Mouse (Mus musculus) forebrain, embryonic 15.5 days (tissue): Measurements from ENCODE around the gene Flot1. TPM values are rescaled to one million over a fixed set of nuclear protein-coding genes. Genes with fewer than 3 reads are reported as not detected.
"Not testable (repeated sequence)": the region's sequence is repeated elsewhere in the genome, so short reads cannot be mapped to it uniquely, and the experiment has no call there.

Experiments used
- ATAC-seq: fragments of 200-750 bp; cut with Nextera tagmentation; replicated peaks from 2 replicates; pipeline ENCODE4 v1.8.0; 2017; ENCODE audit warnings: mild to moderate bottlenecking, moderate TSS enrichment, moderate library complexity
- H3K27ac ChIP-seq: fragments of 300-500 bp; sonication (generic); replicated peaks from 2 replicates; pipeline ENCODE4 v1.5.1; 2015; ENCODE audit warnings: mild to moderate bottlenecking, inconsistent platforms
- H3K27me3 ChIP-seq: fragments of 300-500 bp; sonication (generic); 2 replicates; pipeline ENCODE4 v1.6.1; 2015; ENCODE audit warnings: inconsistent platforms
- H3K36me3 ChIP-seq: fragments of 300-500 bp; sonication (generic); 2 replicates; pipeline ENCODE4 v1.6.1; 2015; ENCODE audit warnings: mild to moderate bottlenecking, inconsistent platforms
- H3K4me1 ChIP-seq: fragments of 300-500 bp; sonication (generic); 2 replicates; pipeline ENCODE4 v1.6.1; 2015; ENCODE audit warnings: inconsistent platforms
- H3K4me2 ChIP-seq: fragments of 300-500 bp; sonication (generic); replicated peaks from 2 replicates; pipeline ENCODE4 v1.6.1; 2015; ENCODE audit warnings: mild to moderate bottlenecking, inconsistent platforms
- H3K4me3 ChIP-seq: fragments of 300-500 bp; sonication (generic); 2 replicates; pipeline ENCODE4 v1.5.1; 2015; ENCODE audit warnings: mild to moderate bottlenecking, inconsistent platforms
- H3K9ac ChIP-seq: fragments of 300-500 bp; sonication (generic); replicated peaks from 2 replicates; pipeline ENCODE4 v1.6.1; 2015; ENCODE audit warnings: mild to moderate bottlenecking, inconsistent platforms
- H3K9me3 ChIP-seq: fragments of 300-500 bp; sonication (generic); 2 replicates; pipeline ENCODE4 v1.6.1; 2016; ENCODE audit warnings: inconsistent platforms
- WGBS: fragments of 180-500 bp; shearing (Covaris S2); methylation state at CpG from one replicate; pipeline ENCODE4 v1.1.7; 2015; ENCODE audit warnings: mixed read lengths; 5-methylcytosine and 5-hydroxymethylcytosine counted together
- polyA plus RNA-seq: library from polyadenylated mRNA; unstranded; fragments of >200 nt; fragmentation: Nextera tagmentation; extraction: Ambion mirVana; gene quantifications from 2 replicates; pipeline ENCODE4 v1.2.1, GENCODE M21; 2015

Flot1 gene
- polyA plus RNA-seq, 1 experiment from 2014 or later: 75.1 TPM

DNA sequence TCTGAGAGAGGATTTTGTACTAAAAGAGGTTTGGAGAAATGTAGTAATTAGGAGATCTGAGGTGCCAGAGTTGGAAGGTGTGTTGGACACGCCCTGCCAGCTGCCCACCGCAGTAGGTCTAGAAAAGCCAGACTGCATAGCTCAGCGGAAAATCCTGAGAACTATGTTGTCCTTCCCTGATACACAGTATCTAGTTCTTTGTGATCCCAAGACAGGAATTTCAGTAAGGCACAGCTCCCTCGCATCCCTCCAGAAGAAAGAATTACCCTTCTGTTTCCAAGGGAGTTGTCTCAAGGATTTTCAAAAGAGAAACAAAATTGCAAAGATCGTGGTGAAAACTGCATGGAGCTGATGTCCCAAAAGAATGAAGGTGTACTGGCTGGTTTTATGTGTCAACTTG, 15.5 kb downstream of the Flot1 start:
- H3K9ac ChIP-seq: peak overlapping the region; percentile 95
- peak overlapping the region; percentile 66 for H3K4me2 ChIP-seq
- H3K4me1 ChIP-seq: peaks cover 55% of the 10 kb centered on the region
- no peaks in the 10 kb centered on the region for H3K27me3 ChIP-seq
- WGBS: 3% methylated on average over 5 of the region's 5 CpGs
- H3K4me3 ChIP-seq: peak overlapping the region; percentile 81
- H3K36me3 ChIP-seq: peaks cover 25% of the 10 kb centered on the region
- ATAC-seq: 0 out of 2 replicates have a peak, but pooled peaks have one; percentile 14
- peak overlapping the region; percentile 97 for H3K27ac ChIP-seq
- H3K9me3 ChIP-seq: no peaks in the 10 kb centered on the region

DNA sequence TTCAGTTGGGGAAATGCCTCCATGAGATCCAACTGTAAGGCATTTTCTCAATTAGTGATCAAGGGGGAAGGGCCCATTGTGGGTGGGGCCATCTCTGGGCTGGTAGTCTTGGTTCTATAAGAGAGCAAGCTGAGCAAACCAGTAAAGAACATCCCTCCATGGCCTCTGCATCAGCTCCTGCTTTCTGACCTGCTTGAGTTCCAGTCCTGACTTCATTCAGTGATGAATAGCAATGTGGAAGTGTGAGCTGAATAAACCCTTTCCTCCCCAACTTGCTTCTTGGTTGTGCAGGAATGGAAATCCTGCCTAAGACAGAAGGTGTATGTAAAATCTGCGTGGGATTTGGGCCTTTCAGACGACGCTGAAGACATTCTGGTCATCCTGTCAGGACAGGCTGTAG, 16.0 kb downstream of the Flot1 start:
- 55% methylated on average over 3 of the region's 3 CpGs for WGBS
- H3K27me3 ChIP-seq, H3K9me3 ChIP-seq, ATAC-seq: not testable (repeated sequence)
- peaks cover 22% of the 10 kb centered on the region for H3K36me3 ChIP-seq
- peak overlapping the region; percentile 66 for H3K4me2 ChIP-seq
- peak overlapping the region; percentile 81 for H3K4me3 ChIP-seq
- H3K9ac ChIP-seq: peak overlapping the region; percentile 95
- H3K4me1 ChIP-seq: peaks cover 50% of the 10 kb centered on the region
- H3K27ac ChIP-seq: peak overlapping the region; percentile 97

DNA sequence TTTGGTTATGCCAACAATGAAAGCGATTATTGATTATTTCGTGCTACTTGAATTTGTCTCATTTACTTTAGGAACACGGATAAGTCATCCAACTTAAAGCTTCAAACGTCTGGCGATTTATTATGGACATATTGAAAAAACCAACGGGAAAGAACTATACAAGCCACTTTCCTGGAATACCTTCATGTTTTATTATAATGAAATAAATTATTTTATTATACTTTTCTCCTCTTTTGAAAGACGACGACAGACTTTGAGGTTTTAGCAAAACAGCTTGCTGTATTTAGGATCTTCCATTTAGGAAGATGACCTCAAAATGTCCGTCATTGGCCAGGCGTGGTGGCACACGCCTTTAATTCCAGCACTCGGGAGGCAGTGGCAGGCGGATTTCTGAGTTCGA, 17.5 kb downstream of the Flot1 start:
- peak overlapping the region; percentile 76 for H3K4me3 ChIP-seq
- H3K36me3 ChIP-seq: peaks cover 16% of the 10 kb centered on the region
- no peak overlapping the region for H3K9ac ChIP-seq
- peak overlapping the region; percentile 64 for H3K4me2 ChIP-seq
- no peaks in the 10 kb centered on the region for H3K9me3 ChIP-seq
- WGBS: 55% methylated on average over 14 of the region's 14 CpGs
- peak overlapping the region; percentile 86 for H3K27ac ChIP-seq
- H3K27me3 ChIP-seq: no peaks in the 10 kb centered on the region
- peaks cover 35% of the 10 kb centered on the region for H3K4me1 ChIP-seq
- ATAC-seq: no peak

DNA sequence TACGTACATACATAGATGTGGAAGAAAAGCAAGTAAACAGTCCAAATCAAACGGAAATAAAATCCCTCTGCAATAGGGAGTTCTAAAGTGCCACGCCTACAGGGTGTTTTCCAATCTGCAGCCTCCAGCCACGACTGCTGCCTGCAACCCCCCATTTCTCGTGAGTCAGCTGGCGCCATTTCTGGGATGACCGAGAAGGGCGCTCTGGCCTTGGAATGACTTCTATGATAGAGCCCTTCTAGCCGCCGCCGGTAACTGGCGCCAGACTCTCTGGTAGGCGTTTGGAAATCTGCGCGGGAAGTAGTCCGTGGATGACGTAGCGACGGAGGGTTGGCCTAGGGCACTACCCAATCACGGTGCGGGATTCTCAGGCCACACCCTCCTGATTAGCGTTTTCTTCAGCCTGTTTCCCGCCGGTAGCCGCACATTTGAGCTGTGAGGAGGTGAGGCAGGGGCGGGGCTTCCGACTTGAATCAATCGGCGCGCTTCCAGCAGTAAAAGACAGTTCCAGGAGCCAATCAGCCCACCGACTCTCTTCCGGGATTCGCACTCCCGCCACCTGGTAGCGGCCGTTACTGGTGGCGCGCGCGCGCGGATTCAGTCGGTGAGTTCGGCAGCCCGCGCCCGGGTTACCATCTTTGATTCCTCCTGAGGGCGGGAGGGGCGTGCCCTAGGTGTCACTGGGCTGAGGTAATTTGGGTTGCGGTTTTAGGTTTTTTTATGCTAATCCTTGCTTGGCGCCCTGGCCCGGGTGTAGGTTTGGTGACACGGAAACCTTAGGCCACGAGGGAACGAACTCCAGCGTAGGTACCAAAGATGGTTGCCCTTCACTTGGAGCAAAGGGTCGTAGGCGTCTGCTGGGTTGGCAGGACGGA, 18.3 kb downstream of the Flot1 start, which contains the start of gene Mdc1:
Gene Mdc1, plus strand, starts transcription at position 440 of the 875 bp plus-strand sequence.
- H3K27ac ChIP-seq: peak within 1 kb of the TSS; percentile 86
- H3K9ac ChIP-seq: peak within 1 kb of the TSS; percentile 67
- peak within 1 kb of the TSS; percentile 64 for H3K4me2 ChIP-seq
- no peaks in the 10 kb centered on the region for H3K27me3 ChIP-seq
- no peaks in the 10 kb centered on the region for H3K9me3 ChIP-seq
- peaks cover 27% of the 10 kb centered on the region for H3K4me1 ChIP-seq
- H3K4me3 ChIP-seq: peak within 1 kb of the TSS; percentile 76
- WGBS: under 1% methylated on average over 59 of the region's 59 CpGs
- peak; percentile 90 for ATAC-seq
- peaks cover 17% of the 10 kb centered on the region for H3K36me3 ChIP-seq

DNA sequence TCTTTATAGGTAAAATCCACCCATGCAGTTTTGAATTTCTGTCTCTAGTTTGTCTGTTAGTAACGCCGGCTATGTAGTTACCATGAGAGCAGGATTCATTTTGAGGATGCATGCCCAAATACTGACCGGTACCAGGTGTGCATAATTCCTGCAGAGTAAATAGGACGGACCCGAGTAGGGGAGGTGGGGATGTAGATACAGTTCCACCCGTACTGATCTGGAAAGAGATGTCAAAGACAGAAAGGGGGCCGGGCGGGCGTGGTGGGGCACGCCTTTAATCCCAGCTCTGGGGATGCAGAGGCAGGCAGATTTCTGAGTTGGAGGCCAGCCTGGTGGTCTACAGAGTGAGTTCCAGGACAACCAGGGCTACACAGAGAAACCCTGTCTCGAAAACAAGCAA, 19.0 kb downstream of the Flot1 start:
- 16% methylated on average over 11 of the region's 11 CpGs for WGBS
- no peak for ATAC-seq

DNA sequence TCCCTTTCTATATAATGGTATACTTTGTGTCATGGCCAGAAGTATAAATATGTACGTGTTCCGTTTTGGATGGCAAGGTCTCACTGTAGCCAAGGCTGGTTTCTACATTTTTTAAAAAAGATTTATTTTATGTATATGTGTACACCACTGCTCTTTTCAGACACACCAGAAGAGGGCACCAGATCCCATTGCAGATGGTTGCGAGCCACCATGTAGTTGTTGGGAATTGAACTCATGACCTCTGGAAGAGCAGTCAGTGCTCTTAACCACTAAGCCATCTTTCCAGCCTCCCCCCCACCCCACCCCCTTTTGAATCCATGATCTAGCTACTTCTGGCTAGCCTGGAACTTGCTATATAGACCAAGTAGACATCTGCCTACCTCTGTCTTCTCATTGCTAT, 20.5 kb downstream of the Flot1 start:
- no peak for ATAC-seq
- WGBS: 95% methylated on average over 3 of the region's 3 CpGs
- Histone ChIP-seq H3K36me3 (peaks cover 38% of the 10 kb centered on the region), H3K27ac (no peak overlapping the region), H3K9ac (no peak overlapping the region), H3K9me3 (no peaks in the 10 kb centered on the region), H3K4me3 (no peak overlapping the region), H3K4me2 (no peak overlapping the region), H3K27me3 (no peaks in the 10 kb centered on the region), H3K4me1 (peaks cover 26% of the 10 kb centered on the region)

More for the DNA sequence above, 19.0 kb downstream of the Flot1 start:
- Histone ChIP-seq H3K4me3 (peak overlapping the region; percentile 76), H3K27ac (peak overlapping the region; percentile 86), H3K4me1 (peaks cover 26% of the 10 kb centered on the region), H3K4me2 (peak overlapping the region; percentile 64), H3K9ac (peak overlapping the region; percentile 67), H3K27me3 (no peaks in the 10 kb centered on the region), H3K9me3 (no peaks in the 10 kb centered on the region), H3K36me3 (peaks cover 23% of the 10 kb centered on the region)

DNA sequence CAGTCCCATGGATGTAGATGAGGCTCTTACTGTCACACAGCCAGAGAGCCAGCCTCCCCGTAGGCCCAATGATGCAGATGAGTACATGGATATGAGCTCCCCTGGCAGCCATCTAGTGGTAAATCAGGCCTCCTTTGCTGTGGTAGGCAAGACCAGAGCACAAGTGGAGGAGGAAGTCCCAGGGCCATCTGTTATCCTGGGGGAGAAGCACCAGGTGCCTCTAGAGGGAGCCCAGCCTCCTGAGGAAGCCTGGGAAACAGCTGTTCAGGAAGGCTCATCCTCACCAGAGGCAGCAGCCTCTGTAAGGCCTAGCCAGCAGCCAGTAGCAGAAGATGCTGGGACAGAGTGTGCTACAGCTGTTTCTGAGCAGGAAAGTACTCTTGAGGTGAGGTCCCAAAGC, 25.1 kb downstream of the Flot1 start:
- ATAC-seq: no peak
- no peaks in the 10 kb centered on the region for H3K27me3 ChIP-seq
- 54% methylated on average over 1 of the region's 1 CpGs for WGBS

DNA sequence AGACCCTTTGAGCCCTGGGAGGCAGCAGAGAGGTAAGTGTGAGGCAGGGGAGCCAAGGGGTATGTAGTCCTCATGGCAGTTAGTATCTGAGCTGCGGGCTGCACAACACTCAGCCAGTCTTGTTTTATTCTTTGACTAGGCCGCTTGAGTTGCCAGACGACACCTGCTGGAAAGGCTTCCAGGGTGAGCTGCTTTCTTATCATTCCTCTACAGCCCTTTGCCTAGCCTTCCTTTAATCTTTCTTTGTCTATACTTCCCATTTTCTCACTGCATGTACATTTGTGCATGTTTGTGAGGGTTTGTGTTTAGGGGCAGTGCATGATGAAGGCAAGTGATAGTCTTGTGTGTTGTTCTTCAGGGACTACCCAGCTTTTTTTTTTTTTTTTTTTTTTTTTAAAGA, 27.9 kb downstream of the Flot1 start:
- H3K9me3 ChIP-seq: no peaks in the 10 kb centered on the region
- no peak overlapping the region for H3K9ac ChIP-seq
- H3K36me3 ChIP-seq: peaks cover 79% of the 10 kb centered on the region
- no peak overlapping the region for H3K4me2 ChIP-seq
- ATAC-seq: no peak
- H3K27ac ChIP-seq: no peak overlapping the region
- no peaks in the 10 kb centered on the region for H3K4me1 ChIP-seq
- WGBS: 97% methylated on average over 3 of the region's 3 CpGs
- no peak overlapping the region for H3K4me3 ChIP-seq
- no peaks in the 10 kb centered on the region for H3K27me3 ChIP-seq

More for the DNA sequence above, 25.1 kb downstream of the Flot1 start:
- H3K27ac ChIP-seq: no peak overlapping the region
- H3K9me3 ChIP-seq: no peaks in the 10 kb centered on the region
- H3K4me3 ChIP-seq: no peak overlapping the region
- peaks cover 79% of the 10 kb centered on the region for H3K36me3 ChIP-seq
- no peak overlapping the region for H3K4me2 ChIP-seq
- no peaks in the 10 kb centered on the region for H3K4me1 ChIP-seq
- H3K9ac ChIP-seq: no peak overlapping the region

DNA sequence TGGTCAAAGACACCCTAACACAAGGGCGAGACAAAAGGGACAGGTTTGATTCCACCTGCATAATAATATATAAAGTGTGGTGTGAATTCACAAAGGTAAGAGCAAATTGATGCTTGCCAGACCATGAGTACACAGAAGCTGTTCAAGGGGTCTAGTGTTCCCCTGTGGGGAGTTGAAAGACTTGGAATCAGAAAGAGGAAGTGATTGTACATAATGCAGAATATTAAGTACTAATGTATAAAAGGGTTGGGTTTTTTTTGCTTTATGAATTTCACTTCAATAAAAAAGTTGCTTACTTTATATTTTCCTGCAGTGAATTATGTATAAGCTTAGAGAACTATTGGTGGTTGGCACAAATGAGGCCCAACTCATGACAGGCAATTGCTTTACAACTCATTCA, 36.3 kb downstream of the Flot1 start:
- Histone ChIP-seq H3K4me2 (no peak overlapping the region), H3K27ac (no peak overlapping the region), H3K36me3 (peaks cover 18% of the 10 kb centered on the region), H3K9ac (no peak overlapping the region), H3K4me1 (peaks cover 19% of the 10 kb centered on the region), H3K9me3 (no peaks in the 10 kb centered on the region), H3K4me3 (no peak overlapping the region), H3K27me3 (no peaks in the 10 kb centered on the region)
- 94% methylated on average over 1 of the region's 1 CpGs for WGBS
- ATAC-seq: no peak

DNA sequence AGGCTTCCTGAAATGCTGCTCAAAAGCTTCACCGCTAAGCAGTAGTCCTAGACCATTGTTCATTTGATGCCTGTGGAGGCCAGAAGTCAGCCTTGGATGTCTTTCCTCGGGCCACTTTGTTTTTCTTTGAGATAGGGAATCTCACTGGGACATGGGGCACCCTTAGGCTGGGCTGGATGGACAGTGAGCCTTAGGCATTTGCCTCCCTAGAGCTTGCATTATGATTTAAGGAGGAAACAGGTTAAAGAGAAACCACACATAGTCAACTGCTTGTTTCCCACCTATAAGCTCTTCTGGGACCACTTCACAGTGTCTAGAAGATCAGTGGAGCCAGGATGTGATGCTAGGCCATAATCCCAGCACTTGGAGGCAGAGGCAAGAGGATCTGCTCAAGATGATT, 36.8 kb downstream of the Flot1 start:
- ATAC-seq: no peak
- no peak overlapping the region for H3K9ac ChIP-seq
- peaks cover 15% of the 10 kb centered on the region for H3K36me3 ChIP-seq
- 74% methylated on average over 2 of the region's 2 CpGs for WGBS
- H3K27me3 ChIP-seq: no peaks in the 10 kb centered on the region
- no peaks in the 10 kb centered on the region for H3K9me3 ChIP-seq
- no peak overlapping the region for H3K4me2 ChIP-seq
- no peak overlapping the region for H3K27ac ChIP-seq
- no peak overlapping the region for H3K4me3 ChIP-seq
- H3K4me1 ChIP-seq: peaks cover 23% of the 10 kb centered on the region

DNA sequence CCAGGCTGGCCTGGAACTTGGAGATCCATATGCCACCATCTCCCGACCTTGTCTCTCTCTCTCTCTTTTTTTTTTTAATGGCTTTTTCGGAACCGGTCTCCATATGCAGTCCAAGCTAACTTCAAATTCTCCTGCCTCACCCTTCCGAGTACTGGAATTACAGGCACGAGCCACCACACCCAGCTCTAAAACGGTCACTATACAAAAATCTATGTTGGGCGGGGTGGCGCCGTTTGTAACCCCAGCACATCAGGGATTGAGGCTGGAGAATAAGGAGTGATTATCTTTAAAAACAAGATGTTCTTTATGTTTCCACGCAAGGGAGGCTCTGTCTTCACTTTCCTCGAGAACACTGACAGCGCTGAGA, 37.8 kb downstream of the Flot1 start:
- WGBS: 3% methylated on average over 12 of the region's 12 CpGs

DNA sequence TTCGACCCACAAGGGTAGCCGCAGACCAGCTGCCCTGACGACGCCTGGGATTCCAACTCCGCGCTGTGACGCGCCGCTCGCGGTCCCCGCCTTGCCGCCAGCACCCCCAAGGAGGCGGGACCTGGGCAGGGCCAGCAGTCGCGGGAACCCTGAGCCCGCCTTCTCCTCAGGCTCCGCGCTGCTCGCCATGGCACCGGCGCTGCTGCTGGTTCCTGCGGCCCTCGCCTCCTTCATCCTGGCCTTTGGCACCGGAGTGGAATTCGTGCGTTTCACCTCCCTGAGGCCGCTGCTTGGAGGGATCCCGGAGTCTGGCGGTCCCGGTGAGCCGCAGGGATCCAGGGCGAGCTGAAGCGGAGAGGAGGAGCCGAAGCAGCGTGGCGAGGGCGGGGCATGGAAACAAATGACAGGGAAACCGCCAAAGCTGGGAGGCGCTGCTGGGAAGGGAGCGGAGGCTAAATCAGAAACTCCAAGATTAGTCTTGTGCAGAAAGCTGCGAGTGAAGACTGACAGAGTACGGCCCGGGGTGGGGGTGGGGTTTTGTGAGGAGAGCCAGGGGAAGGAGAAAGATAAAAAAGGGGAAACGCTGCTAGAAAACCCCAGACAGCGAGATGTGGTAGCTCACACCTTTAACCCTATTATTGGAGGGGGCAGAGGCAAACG, 38.3 kb downstream of the Flot1 start, which contains the start of gene Nrm:
Gene Nrm, plus strand, starts transcription at position 121 of the 660 bp plus-strand sequence.
- Histone ChIP-seq H3K9ac (peak within 1 kb of the TSS; percentile 64), H3K4me1 (peaks cover 27% of the 10 kb centered on the region), H3K9me3 (no peaks in the 10 kb centered on the region), H3K27ac (peak within 1 kb of the TSS; percentile 94), H3K4me2 (peak within 1 kb of the TSS; percentile 64), H3K27me3 (no peaks in the 10 kb centered on the region), H3K36me3 (peaks cover 15% of the 10 kb centered on the region), H3K4me3 (peak within 1 kb of the TSS; percentile 66)
- ATAC-seq: peak; percentile 95
- under 1% methylated on average over 47 of the region's 47 CpGs for WGBS

More for the DNA sequence above, 37.8 kb downstream of the Flot1 start:
- Histone ChIP-seq H3K4me2 (peak overlapping the region; percentile 64), H3K27me3 (no peaks in the 10 kb centered on the region), H3K4me1 (peaks cover 27% of the 10 kb centered on the region), H3K9ac (peak overlapping the region; percentile 64), H3K4me3 (peak overlapping the region; percentile 66), H3K36me3 (peaks cover 15% of the 10 kb centered on the region), H3K27ac (peak overlapping the region; percentile 94), H3K9me3 (no peaks in the 10 kb centered on the region)
- ATAC-seq: peak; percentile 11; the same call in 1 of the 2 replicates
